Mouse (Mus musculus) Patski (cell line): ENCODE measurements at regions not wholly inside any gene's neighbourhood (a gene's known extent, or its start where the extent isn't known, plus 50 kb on each side); places are given as distances from the start of the nearest gene placed in this dataset.

Source experiments
- ATAC-seq: fragments of 100-300 bp; one replicate; pipeline ENCODE4 v1.8.0; 2021
- CTCF ChIA-PET: fragments of 350-600 bp; sonication (Branson Sonifier 250); formaldehyde crosslinking; loops from one replicate; lab custom pipeline; 2022; ENCODE audit warnings: inconsistent platforms; lab: Charles Lee
- POLR2A ChIA-PET: fragments of 350-600 bp; sonication (Branson Sonifier 250); formaldehyde crosslinking; loops from one replicate; lab custom pipeline; 2022; ENCODE audit warnings: antibody characterized with exemption, inconsistent platforms; lab: Charles Lee
- DNase-seq: peaks from one replicate; pipeline ENCODE4 v3.0.0-alpha.2; 2011; ENCODE audit warnings: low read depth, low spot score
- H3K27me3 ChIP-seq: fragments of 371-371 bp; one replicate; pipeline ENCODE4 v1.5.1; 2021
- CTCF ChIP-seq: fragments of 100-300 bp; IDR thresholded peaks from one replicate; pipeline ENCODE4 v1.5.1; 2021
- in situ Hi-C: fragments of 300-500 bp; cut with MboI; formaldehyde crosslinking; loops from 3 replicates; pipeline ENCODE4 v1.11.1; 2018; ENCODE audit warnings: low pct_unique_long_range_greater_than_20kb, mixed read lengths

- ChIA-PET POLR2A (no interaction called here), CTCF (no interaction called here)
- in situ Hi-C loops, result no loop called here
- TF ChIP-seq CTCF, result no peak
- no peaks in the 10 kb centered on the region for H3K27me3 ChIP-seq
- DNase-seq, result no peak
- ATAC-seq, result no peak
Measured at GRCm38 (mm10) chr10:8072463-8072862, 116.4 kb upstream of the Tab2 start.

- POLR2A ChIA-PET, result no interaction called here
- TF ChIP-seq CTCF, result no peak
- ATAC-seq (no peak), DNase-seq (no peak)
- CTCF ChIA-PET, result no interaction called here
- in situ Hi-C loops, result no loop called here
- no peaks in the 10 kb centered on the region for H3K27me3 ChIP-seq
Measured at GRCm38 (mm10) chr10:8071858-8072257, 115.8 kb upstream of the Tab2 start.

DNA sequence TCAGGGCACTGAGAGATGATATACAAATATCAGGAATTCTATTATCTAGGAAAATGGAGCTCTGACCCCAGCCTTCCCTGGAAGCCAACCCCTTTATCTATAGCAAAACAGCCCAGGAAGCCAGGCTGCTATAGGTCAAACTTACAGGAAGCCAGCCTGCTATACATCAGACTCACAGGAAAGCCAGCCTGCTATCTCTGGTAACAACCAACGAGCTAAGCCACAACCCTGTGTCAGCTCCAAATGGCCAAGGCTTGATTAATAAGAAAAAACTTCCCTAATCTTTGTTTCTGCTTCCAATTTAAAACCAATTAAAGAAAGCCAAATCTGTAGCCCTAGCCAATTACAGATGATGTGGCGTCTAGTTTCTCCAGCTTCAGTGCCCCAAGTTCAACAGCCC, 114.4 kb upstream of the Tab2 start:
- ATAC-seq (no peak), DNase-seq (no peak)
- TF ChIP-seq CTCF, result no peak
- in situ Hi-C loops, result no loop called here
- CTCF ChIA-PET, result no interaction called here
- no peaks in the 10 kb centered on the region for H3K27me3 ChIP-seq
- POLR2A ChIA-PET, result no interaction called here

- TF ChIP-seq CTCF, result no peak
- in situ Hi-C loops, result no loop called here
Measured at GRCm38 (mm10) chr10:8066926-8067325, 110.9 kb upstream of the Tab2 start.

DNA sequence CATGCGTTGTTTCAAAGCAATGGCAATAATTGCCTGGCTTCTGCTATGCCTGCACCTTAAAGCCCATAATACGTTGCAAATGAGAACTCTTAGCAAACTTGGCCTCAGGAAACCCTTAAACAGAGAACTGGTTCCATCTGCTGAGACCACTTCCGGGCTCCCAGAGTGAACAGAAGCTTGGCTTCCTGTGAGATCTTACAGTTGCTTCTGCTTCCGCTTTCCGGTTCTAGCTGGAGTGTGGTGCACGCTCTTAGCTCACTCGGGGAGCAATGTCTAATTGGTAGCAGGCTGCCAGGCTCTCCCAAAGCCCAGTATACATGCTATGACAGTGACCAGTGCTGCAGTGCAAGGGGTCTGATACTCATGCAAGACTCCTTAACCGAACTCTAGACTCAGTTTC, 109.7 kb upstream of the Tab2 start:
- in situ Hi-C loops, result no loop called here
- TF ChIP-seq CTCF, result no peak
- ChIA-PET POLR2A (no interaction called here), CTCF (interaction anchor here (1.2 to 1.5 kb wide), 2 partner anchors 15 to 43 kb away, joined by 3 read pairs; no protein-coding TSS in a partner anchor)
- no peaks in the 10 kb centered on the region for H3K27me3 ChIP-seq
- DNase-seq, result no peak
- no peak for ATAC-seq

More at GRCm38 (mm10) chr10:8066926-8067325, 110.9 kb upstream of the Tab2 start:
- no peaks in the 10 kb centered on the region for H3K27me3 ChIP-seq
- ATAC-seq, result no peak
- DNase-seq, result no peak
- ChIA-PET CTCF (no interaction called here), POLR2A (no interaction called here)

DNA sequence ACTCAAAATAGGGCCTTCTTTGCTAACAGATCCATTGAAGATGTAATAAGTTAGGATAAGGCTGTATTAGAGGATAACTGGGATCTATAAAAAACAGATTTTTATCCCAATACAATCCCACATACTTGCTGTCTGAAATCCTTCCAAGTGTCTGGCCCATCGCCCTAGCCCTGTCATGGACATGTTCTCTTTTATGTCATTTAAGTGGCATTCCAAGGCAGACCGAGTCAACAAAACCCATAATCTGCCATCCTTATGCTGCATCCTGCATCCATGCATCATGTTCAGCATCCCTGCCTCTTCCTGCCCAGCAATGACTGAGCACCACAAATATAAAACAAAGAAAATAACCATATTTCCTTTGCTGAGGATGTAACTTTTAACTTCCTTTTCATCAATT, 108.3 kb upstream of the Tab2 start:
- POLR2A ChIA-PET, result no interaction called here
- in situ Hi-C loops, result no loop called here
- DNase-seq (no peak), ATAC-seq (no peak)
- CTCF ChIA-PET, result no interaction called here
- H3K27me3 ChIP-seq, result no peaks in the 10 kb centered on the region
- no peak for TF ChIP-seq CTCF

GRCm38 (mm10) chr10:8063458-8064090, 107.5 kb upstream of the Tab2 start:
- POLR2A ChIA-PET, result no interaction called here
- no peak for TF ChIP-seq CTCF
- DNase-seq (no peak), ATAC-seq (no peak)
- CTCF ChIA-PET, result no interaction called here
- in situ Hi-C loops, result no loop called here
- no peaks in the 10 kb centered on the region for H3K27me3 ChIP-seq

DNA sequence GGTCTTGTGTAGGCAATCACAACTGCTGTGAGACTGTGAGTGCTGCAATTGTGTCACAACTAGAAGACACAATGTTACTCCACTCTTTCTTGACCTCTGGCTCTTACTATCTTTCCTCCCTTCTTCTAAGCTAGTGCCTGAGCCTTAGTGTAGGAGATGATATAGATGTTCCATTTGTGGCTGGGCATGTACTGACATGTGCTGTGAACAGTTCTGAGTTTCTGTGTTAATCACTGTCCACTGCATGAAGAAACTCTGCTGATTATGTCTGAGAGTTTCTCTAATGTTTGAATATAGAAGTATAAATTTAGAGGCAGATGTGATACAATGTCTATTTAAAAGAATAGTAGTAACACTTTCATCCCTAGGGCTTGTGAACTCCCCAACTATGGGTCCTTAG, 105.0 kb upstream of the Tab2 start:
- H3K27me3 ChIP-seq, result peaks cover 1% of the 10 kb centered on the region
- ATAC-seq (no peak), DNase-seq (no peak)
- in situ Hi-C loops, result no loop called here
- ChIA-PET POLR2A (no interaction called here), CTCF (no interaction called here)
- TF ChIP-seq CTCF, result no peak

GRCm38 (mm10) chr10:8059769-8060168, 103.7 kb upstream of the Tab2 start:
- in situ Hi-C loops, result no loop called here
- no peak for DNase-seq
- CTCF ChIA-PET, result no interaction called here
- no peak for ATAC-seq
- H3K27me3 ChIP-seq, result peaks cover 6% of the 10 kb centered on the region
- POLR2A ChIA-PET, result no interaction called here
- no peak for TF ChIP-seq CTCF

DNA sequence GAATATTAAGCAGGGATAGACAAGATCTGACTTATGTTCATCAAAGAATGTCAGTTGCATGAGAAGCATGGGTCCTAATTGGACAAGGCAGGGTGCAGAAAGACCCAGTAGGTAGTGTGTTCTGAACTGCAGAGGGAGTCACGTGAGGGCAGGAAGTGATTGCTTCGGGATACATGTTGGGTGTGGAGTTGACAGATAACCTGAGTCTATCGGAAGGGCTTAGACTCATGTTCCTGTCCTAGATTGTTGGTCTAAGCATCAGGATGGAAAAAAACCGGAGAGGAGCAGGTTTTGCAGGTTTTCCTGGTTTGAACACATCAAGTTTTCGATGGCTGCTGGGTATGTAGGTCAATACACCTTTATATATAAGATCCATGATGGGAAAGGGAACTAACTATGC, 101.8 kb upstream of the Tab2 start:
- POLR2A ChIA-PET, result no interaction called here
- in situ Hi-C loops, result no loop called here
- CTCF ChIA-PET, result no interaction called here
- H3K27me3 ChIP-seq, result peaks cover 9% of the 10 kb centered on the region
- no peak for TF ChIP-seq CTCF
- ATAC-seq, result no peak
- DNase-seq, result no peak

GRCm38 (mm10) chr10:8055293-8055692, 99.3 kb upstream of the Tab2 start:
- ATAC-seq (no peak), DNase-seq (no peak)
- peaks cover 10% of the 10 kb centered on the region for H3K27me3 ChIP-seq
- ChIA-PET POLR2A (interaction anchor here (0.6 to 0.9 kb wide), 2 partner anchors 24 to 36 kb away, joined by 3 read pairs; no protein-coding TSS in a partner anchor), CTCF (no interaction called here)
- TF ChIP-seq CTCF, result no peak
- in situ Hi-C loops, result no loop called here
